Mouse (Mus musculus) G1E (cell line): ENCODE data around the gene Cse1l.

Experiments used
- CTCF ChIP-seq: IDR thresholded peaks from 2 replicates; pipeline ENCODE4 v1.5.1; 2012; ENCODE audit warnings: low read depth, low read length, inconsistent platforms, mixed read lengths
- GATA1 ChIP-seq: IDR thresholded peaks from 2 replicates; pipeline ENCODE4 v1.6.1; 2012; ENCODE audit warnings: borderline replicate concordance, low read length, inconsistent platforms, mixed read lengths
- GATA2 ChIP-seq: IDR thresholded peaks from 2 replicates; pipeline ENCODE4 v1.6.1; 2012; ENCODE audit warnings: low read depth, low read length, inconsistent platforms, borderline replicate concordance
- POLR2AphosphoS5 ChIP-seq: IDR thresholded peaks from 2 replicates; pipeline ENCODE4 v1.6.1; 2012; ENCODE audit warnings: low read depth, low read length, inconsistent platforms; ENCODE audit not compliant: insufficient replicate concordance
- TAL1 ChIP-seq: conservative IDR thresholded peaks from 2 replicates; pipeline ENCODE4 v1.6.1; 2012; ENCODE audit warnings: low read depth, low read length, inconsistent platforms, mixed read lengths

GRCm38 (mm10) chr2:166963257-166963656, 57.4 kb downstream of the Cse1l start:
- no peak for TF ChIP-seq POLR2AphosphoS5
- no peak for TF ChIP-seq GATA1
- no peak for TF ChIP-seq CTCF
- TF ChIP-seq TAL1: no peak
- no peak for TF ChIP-seq GATA2
